Mouse (Mus musculus) megakaryocyte, adult 5-6 weeks (primary cell): ENCODE measurements around the gene Sept8. TPM values are rescaled to one million over a fixed set of nuclear protein-coding genes. Genes with fewer than 3 reads are reported as not detected.
A peak's percentile ranks its signal among the peaks of the same experiment; 100 is the strongest.

Source experiments
- ATAC-seq: 2 replicates; pipeline ENCODE4 v1.8.0; 2016; ENCODE audit warnings: mild to moderate bottlenecking, inconsistent platforms; ENCODE audit not compliant: poor library complexity, severe bottlenecking
- total RNA-seq, 2 experiments: library from RNA; stranded (forward) in 1 of 2; stranded (reverse) in 1 of 2; fragments of 153-499, 151-499 nt in 1 of 2; fragments of 221-1000, 200-1000 nt in 1 of 2; gene quantifications; 2 replicates each; pipeline versions ENCODE4 v1.2.3 to v1.2.4; 2015 to 2017

Gene Sept8
- total RNA-seq (2015), result 9.0 and 9.5 TPM in 2 replicates
- 6.1 and 10.1 TPM in 2 replicates for total RNA-seq (2017)

GRCm38 (mm10) chr11:53519207-53520121, at the start of gene Sept8:
Gene Sept8, plus strand, starts transcription at chr11:53519257.
- peak; percentile 60 for ATAC-seq

GRCm38 (mm10) chr11:53469294-53469967, 49.6 kb upstream of the Sept8 start:
- no peak for ATAC-seq

GRCm38 (mm10) chr11:53469968-53470695, 48.9 kb upstream of the Sept8 start, which contains the start of gene Gm9837:
Gene Gm9837, minus strand, starts transcription at chr11:53470479.
- ATAC-seq, result peak; percentile 95

- no peak for ATAC-seq
Observed at GRCm38 (mm10) chr11:53472709-53473108, 46.3 kb upstream of the Sept8 start.

GRCm38 (mm10) chr11:53475620-53476019, 43.4 kb upstream of the Sept8 start:
- ATAC-seq, result no peak

- no peak for ATAC-seq
Observed at GRCm38 (mm10) chr11:53477833-53478232, 41.2 kb upstream of the Sept8 start.

- ATAC-seq, result no peak
Observed at GRCm38 (mm10) chr11:53478383-53479170, 40.5 kb upstream of the Sept8 start.

- no peak for ATAC-seq
Observed at GRCm38 (mm10) chr11:53479171-53479782, 39.8 kb upstream of the Sept8 start.

GRCm38 (mm10) chr11:53479783-53480301, 39.2 kb upstream of the Sept8 start, which contains the start of the genes Gm9945 and Sowaha:
Gene Gm9945, plus strand, starts transcription at chr11:53480166.
Gene Sowaha, minus strand, starts transcription at chr11:53480274.
- peak; percentile 27; the same call in 1 of the 2 replicates for ATAC-seq

GRCm38 (mm10) chr11:53481088-53481730, 37.8 kb upstream of the Sept8 start:
- ATAC-seq, result no peak

GRCm38 (mm10) chr11:53483159-53483891, 35.7 kb upstream of the Sept8 start:
- ATAC-seq, result no peak

- ATAC-seq, result no peak
Observed at GRCm38 (mm10) chr11:53485719-53486118, 33.3 kb upstream of the Sept8 start.

- no peak for ATAC-seq
Observed at GRCm38 (mm10) chr11:53486351-53486750, 32.7 kb upstream of the Sept8 start.

GRCm38 (mm10) chr11:53486822-53487594, 32.0 kb upstream of the Sept8 start:
- ATAC-seq, result no peak

GRCm38 (mm10) chr11:53489007-53489406, 30.1 kb upstream of the Sept8 start:
- no peak for ATAC-seq

GRCm38 (mm10) chr11:53489421-53489820, 29.6 kb upstream of the Sept8 start:
- no peak for ATAC-seq

GRCm38 (mm10) chr11:53491954-53492401, 27.1 kb upstream of the Sept8 start:
- no peak for ATAC-seq
